Mouse (Mus musculus) small intestine, adult 2 months (tissue): ENCODE measurements around the gene Zap70.

Experiments
- CTCF ChIP-seq: fragments of 200-500 bp; IDR thresholded peaks from 2 replicates; pipeline ENCODE4 v1.5.1; 2012; ENCODE audit warnings: low read depth, mild to moderate bottlenecking, control low read depth, inconsistent platforms, low read length, moderate library complexity, mixed read lengths; ENCODE audit not compliant: insufficient replicate concordance, insufficient read length; ENCODE audit errors: extremely low read depth
- POLR2A ChIP-seq: fragments of 200-500 bp; IDR thresholded peaks from 2 replicates; pipeline ENCODE4 v1.6.1; 2012; ENCODE audit warnings: low read depth, mild to moderate bottlenecking, control low read depth, inconsistent platforms, low read length, moderate library complexity

- TF ChIP-seq CTCF (no peak), POLR2A (no peak)
Measured at GRCm38 (mm10) chr1:36830913-36831866, 69.6 kb downstream of the Zap70 start.
